Mouse (Mus musculus) neural tube, embryonic 10.5 days (tissue): ENCODE results near the gene Zbtb45.
A peak's percentile ranks its signal among the peaks of the same experiment; 100 is the strongest.

ENCODE experiments used
- DNase-seq: peaks from one replicate; pipeline ENCODE4 v3.0.0-alpha.2; 2017; ENCODE audit warnings: low spot score; ENCODE audit errors: extremely low spot score

The Zbtb45 gene

DNA sequence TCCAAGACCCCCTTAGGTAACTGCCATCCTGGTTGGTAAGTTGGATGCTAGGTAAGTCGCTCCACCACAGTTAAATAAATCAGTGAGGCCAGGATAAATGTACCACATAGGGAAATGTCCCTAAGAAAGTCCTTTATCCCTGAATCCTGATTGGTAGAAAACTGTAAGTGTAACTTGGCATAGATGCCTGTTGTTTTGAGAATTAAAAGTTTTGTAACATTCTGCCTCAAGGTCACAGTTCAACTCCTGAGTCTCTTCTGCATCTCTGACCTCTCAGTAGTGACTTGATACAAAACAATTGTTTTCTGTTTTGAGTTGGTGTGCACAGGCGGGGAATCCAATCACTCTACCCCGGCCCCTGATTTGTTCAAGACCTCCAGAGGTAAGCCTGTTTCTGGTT lies 11.0 kb downstream of the Zbtb45 start, which contains the start of gene Trim28:
Gene Trim28 (plus strand): TSS at position 264 of the 400 bp plus-strand sequence.
- DNase-seq: no peak

GRCm38 (mm10) chr7:12998053-12998452 lies 11.8 kb downstream of the Zbtb45 start, which contains the start of gene Slc27a5:
Slc27a5 (minus strand) TSS chr7:12998192.
- no peak for DNase-seq

- no peak for DNase-seq
Measured at GRCm38 (mm10) chr7:12997230-12997629, 12.6 kb downstream of the Zbtb45 start.

DNA sequence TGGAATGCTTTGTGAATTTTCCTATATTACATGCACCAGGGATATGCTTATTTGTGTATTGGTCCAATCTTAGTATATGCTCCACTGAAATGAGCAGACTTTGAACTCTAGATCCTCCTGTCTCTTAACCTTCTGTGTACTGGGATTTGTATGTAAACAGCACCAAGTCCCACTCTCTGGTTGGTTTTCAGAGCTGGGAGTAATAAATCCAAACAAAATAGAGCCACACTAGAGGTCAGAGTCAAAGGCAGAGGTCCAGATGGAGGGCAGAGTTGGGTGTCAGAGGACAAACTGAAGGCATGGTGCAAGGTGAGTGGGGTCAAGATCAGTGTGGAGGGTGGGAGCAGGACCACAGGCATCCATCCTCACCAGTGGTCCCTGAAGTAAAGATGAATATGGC lies 14.0 kb downstream of the Zbtb45 start:
- DNase-seq: no peak

DNA sequence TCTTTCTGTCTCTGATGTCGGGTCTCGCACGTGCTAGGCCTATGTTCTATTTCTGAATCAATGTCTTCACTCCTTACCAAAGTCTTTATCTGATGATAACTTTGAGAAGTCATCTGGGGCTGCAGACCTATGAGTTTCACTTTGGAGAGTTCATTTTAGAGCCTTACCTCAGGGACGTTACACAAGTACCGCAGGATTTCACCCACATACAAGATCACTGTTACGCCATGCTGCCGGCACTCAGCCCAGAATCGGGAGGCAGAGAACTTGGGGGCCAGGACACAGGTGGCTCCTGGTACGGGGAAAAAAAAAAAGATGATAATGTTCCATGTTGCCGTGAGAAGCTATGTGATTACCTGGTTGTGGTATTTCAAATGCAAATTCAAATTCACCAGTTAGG lies 16.7 kb downstream of the Zbtb45 start:
- no peak for DNase-seq

DNA sequence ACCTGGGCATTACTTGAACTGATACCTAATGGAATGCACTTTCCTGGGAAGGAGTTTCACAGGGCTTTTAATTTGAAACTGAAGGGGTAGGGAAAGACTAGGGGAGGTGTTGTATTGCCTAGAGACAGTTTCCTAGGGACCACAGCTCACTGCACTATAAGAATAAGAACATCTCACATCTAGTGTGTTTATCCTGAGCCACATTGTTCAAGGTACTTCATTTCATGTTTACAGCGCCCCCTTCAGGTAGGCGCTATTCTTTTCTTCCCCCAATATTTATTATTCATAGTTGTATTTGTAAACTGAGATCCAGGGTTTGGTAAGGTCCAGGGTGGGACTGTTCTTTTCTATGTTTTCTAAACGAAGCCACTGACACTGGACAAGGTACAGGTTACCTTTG lies 17.6 kb downstream of the Zbtb45 start:
- no peak for DNase-seq

- no peak for DNase-seq
Measured at GRCm38 (mm10) chr7:12987409-12988189, 22.2 kb downstream of the Zbtb45 start.

DNA sequence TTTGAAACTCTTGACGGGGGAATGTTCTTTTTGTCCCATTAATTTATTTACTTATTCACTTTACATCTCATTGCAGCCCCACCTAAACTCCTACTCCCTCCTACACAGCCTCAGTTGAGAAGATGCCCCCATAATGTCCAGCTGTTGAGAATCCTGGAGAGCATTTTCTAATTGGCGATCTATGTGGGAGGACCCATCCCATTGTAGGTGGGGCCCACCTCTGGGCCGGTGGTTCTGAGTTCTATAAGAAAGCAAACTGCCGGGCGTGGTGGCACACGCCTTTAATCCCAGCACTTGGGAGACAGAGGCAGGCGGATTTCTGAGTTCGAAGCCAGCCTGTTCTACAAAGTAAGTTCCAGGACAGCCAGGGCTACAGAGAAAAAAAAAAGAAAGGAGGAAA lies 22.9 kb downstream of the Zbtb45 start:
- no peak for DNase-seq

GRCm38 (mm10) chr7:12985724-12986123 lies 24.1 kb downstream of the Zbtb45 start:
- no peak for DNase-seq

DNA sequence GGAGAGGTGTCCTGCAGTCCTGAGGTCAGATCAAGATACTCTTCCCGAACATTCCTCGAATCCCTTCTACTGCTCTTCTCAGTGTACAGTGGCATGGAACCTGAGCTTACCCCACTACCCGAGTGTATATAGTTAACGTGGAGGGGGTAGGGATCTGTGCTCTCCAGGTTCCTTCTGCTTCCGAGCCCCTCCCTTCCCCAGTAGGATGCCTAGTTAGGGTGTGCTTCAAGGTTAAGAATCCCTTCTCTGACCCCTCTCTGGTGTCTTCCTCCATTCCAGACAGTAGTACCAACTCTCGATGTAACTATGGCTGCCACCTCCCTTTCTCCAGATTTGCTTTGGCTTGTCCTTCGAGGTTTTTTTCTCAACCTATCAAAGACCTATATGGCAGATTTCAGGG lies 29.5 kb downstream of the Zbtb45 start:
- DNase-seq: no peak

- DNase-seq: no peak
Measured at GRCm38 (mm10) chr7:12979776-12980175, 30.1 kb downstream of the Zbtb45 start.

GRCm38 (mm10) chr7:12978931-12979722 lies 30.7 kb downstream of the Zbtb45 start:
- DNase-seq: no peak

GRCm38 (mm10) chr7:12977682-12978389 lies 32.0 kb downstream of the Zbtb45 start, which contains the start of gene Zfp446:
Zfp446 (plus strand) TSS chr7:12977848.
- peak; percentile 98 for DNase-seq

DNA sequence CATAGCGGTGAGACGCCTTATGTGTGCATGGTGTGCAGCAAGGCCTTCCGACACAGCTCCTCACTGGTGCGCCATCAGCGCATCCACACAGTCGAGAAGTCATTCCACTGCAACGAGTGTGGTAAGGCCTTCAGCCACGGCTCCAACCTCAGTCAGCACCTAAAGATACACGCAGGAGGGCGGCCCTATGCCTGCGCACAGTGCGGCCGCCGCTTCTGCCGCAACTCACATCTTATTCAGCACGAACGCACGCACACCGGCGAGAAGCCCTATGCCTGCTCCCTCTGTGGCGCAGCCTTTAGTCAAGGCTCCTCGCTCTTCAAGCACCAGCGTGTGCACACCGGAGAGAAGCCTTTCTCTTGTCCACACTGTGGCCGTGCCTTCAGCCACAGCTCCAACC lies 38.9 kb downstream of the Zbtb45 start:
- no peak for DNase-seq

GRCm38 (mm10) chr7:12966104-12966845 lies 43.6 kb downstream of the Zbtb45 start:
- peak; percentile 63 for DNase-seq

DNA sequence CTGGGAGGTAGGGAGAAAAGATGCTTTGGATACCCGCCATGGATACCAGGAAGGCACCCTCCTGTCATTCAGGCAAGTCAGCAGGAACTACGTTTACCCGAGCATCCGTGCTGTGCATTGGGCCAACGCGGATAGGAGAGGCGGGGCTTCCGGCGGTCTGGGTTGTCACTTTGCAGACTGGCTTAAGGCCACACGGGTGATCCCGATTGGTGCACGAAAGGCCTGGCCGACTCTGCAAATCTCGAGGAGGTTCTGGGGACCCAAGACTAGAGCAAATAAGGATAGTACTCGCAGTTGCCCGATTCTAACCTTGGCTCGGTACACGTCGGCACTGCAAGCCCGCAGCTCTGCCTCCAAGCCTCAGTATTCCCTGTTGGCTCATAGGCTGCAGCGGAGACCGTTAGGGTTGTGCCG lies 44.1 kb downstream of the Zbtb45 start, which contains the start of gene Zfp324:
Gene Zfp324 (plus strand): TSS at position 161 of the 414 bp plus-strand sequence.
- DNase-seq: peak; percentile 82

DNA sequence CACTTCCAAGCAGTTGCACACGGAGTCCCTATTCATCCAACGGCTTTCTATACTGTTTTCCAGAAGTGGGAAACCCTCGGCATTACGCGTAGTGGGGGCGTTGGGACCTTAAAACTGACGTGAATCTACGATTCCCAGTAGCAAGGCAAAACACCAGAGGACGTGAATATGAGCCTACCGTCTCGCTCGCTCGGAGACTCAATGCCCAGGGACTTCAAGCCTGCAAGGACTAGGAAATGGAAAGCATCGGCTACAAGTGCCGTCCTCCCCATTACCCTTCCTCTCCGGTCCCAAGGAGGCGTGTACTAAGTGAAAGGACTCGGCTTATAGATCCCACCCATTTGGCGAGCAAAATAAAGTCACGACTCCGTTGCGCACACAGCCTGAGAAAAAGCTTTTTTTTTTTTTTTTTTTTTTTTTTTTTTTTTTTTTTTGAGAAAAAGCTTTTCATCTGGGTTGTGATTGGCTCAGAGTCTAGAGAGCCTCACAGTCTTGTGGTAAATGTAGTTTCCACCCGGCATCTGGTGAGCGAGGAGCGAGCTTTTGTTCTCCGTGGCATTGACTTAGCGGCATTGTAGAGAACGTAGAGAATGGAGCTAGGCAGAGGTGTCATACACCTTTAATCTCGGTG lies 48.2 kb downstream of the Zbtb45 start:
- DNase-seq: peak; percentile 65

- no peak for DNase-seq
Measured at GRCm38 (mm10) chr7:12959718-12960117, 50.1 kb downstream of the Zbtb45 start.

DNA sequence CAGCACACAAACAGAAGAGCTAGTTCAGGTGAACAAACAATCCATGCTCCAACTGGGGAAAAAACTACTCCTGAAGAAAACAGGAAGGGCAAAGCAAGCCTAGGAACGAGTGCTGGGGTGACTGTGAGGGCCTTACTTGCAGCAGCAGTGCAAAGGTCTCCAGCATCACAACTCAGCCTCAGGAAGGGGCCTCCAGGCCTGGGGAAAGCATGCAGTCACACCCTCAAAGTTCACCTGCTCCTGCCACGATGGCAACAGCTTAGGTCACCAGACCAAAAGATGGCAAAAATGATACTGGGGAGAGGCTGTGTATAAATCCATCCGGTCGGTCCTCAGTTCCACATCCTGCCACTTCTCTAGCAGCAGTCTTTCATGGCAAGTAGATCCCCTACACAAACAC lies 50.9 kb downstream of the Zbtb45 start:
- DNase-seq: no peak

GRCm38 (mm10) chr7:12957511-12957910 lies 52.3 kb downstream of the Zbtb45 start:
- DNase-seq: no peak
